Mouse (Mus musculus) lung, postnatal 36 days (tissue): ENCODE results near the gene Nusap1.
"Not testable (repeated sequence)": the region's sequence is repeated elsewhere in the genome, so short reads cannot be mapped to it uniquely, and the experiment has no call there.

Experiments used
- DNase-seq: peaks from one replicate; pipeline ENCODE4 v3.0.0; 2022; ENCODE audit warnings: mixed read lengths

Gene Nusap1

GRCm38 (mm10) chr2:119662220-119663182 lies 44.4 kb downstream of the Nusap1 start, which contains the start of gene Ndufaf1:
TSS of gene Ndufaf1 (minus strand) at chr2:119662827.
- DNase-seq = peak; percentile 89

GRCm38 (mm10) chr2:119665744-119666143 lies 47.6 kb downstream of the Nusap1 start:
- not testable (repeated sequence) for DNase-seq

DNA sequence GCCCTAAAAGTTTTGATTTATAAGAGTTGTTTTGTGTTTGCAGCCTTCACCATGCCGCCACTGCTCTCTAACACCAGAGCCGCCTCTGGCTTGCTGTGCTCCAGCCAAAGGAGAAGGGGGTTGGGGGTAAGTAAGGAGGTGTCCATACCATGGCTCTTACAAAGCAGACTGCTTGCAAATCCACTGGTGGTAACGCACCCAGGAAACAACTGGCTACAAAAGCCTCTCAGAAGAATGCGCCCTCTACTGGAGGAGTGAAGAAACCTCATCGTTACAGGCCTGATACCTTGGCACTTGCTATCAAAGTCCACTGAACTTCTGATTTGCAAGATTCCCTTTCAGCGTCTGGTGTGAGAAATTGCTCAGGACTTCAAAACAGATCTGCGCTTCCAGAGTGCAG lies 50.9 kb downstream of the Nusap1 start:
- peak; percentile 34 for DNase-seq

- DNase-seq = peak; percentile 94
These were observed 56.6 kb downstream of the Nusap1 start, which contains the start of gene Rtf1 for GRCm38 (mm10) chr2:119674525-119675214. TSS of gene Rtf1 (plus strand) at chr2:119675068.

GRCm38 (mm10) chr2:119675215-119675784 lies 57.2 kb downstream of the Nusap1 start:
- DNase-seq = no peak

GRCm38 (mm10) chr2:119675831-119676230 lies 57.7 kb downstream of the Nusap1 start:
- no peak for DNase-seq

DNA sequence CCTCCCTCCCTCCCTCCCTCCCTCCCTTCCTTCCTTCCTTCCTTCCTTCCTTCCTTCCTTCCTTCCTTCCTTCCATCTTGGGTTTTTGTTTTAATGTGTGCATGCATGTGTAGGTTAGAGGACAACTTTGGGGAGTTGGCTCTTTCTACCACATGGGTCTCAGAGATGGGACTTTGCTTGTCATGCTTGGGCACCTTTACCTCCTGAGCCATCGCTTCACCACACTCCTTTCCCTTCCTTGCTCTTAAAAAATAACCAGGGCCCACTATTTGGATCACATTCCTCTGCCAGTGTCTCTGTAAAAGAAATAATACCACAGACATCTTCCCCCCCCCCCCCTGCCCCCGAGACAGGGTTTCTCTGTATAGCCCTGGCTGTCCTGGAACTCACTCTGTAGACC lies 65.6 kb downstream of the Nusap1 start:
- DNase-seq = no peak

DNA sequence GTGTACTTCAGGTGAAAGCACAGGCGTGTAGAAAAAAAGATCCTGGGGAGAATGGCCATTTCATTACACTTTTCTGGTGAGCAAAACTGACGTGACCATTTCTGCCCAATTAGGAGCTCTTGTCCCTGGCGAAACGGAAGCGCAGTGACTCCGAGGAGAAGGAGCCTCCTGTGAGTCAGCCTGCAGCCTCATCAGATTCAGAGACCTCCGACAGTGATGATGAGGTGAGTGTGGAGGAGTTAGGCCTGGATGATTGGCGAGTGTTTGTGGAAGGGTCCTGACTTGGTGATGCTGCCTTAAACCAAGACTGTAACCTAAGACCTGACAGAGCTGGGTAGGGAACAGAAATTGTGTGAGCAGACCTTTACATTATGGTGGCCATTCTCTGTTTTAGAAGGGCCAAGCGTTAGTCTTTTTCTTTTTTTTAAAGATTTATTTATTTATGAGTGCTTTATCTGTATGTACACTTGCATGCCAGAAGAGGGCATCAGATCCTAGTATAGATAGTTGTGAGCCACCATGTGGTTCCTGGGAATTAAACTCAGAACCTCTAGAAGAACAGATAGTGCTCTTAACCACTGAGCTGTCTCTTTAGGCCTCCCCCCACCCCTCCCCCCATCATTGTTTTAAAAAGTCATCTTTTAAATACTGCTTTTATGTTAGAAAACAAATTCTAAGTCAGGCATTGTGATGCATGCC lies 74.1 kb downstream of the Nusap1 start:
- DNase-seq = peak; percentile 24

- no peak for DNase-seq
These were observed 76.7 kb downstream of the Nusap1 start for GRCm38 (mm10) chr2:119694826-119695225.

- no peak for DNase-seq
These were observed 78.0 kb downstream of the Nusap1 start for GRCm38 (mm10) chr2:119696111-119696510.

- peak; percentile 10 for DNase-seq
These were observed 80.4 kb downstream of the Nusap1 start for GRCm38 (mm10) chr2:119698472-119698871.

- DNase-seq = no peak
These were observed 81.9 kb downstream of the Nusap1 start for GRCm38 (mm10) chr2:119699962-119700361.
